In genomic region chr13:99837772-99838425, GRCm38 (mm10) we compare ENCODE assay signal across 8 mouse cellular contexts.
DNase-seq lines count a peak whose midpoint lies in the region; ATAC-seq lines count a peak whose summit lies in the region.

No protein-coding gene starts in this region.

- no peak overlapping the region for H3K9ac ChIP-seq in midbrain, embryonic 15.5 days

- H3K36me3 ChIP-seq in midbrain, embryonic 15.5 days (replicated peaks), result no peaks in the 10 kb centered on the region

- H3K9me3 ChIP-seq in midbrain, embryonic 15.5 days, result no peaks in the 10 kb centered on the region

- WGBS in midbrain, embryonic 15.5 days, result 25% methylated on average over 11 of the region's 11 CpGs

- peak; percentile 93 for ATAC-seq in midbrain, embryonic 15.5 days (replicated peaks)

- peaks cover 32% of the 10 kb centered on the region for H3K4me1 ChIP-seq in midbrain, embryonic 15.5 days

- DNase-seq in urinary bladder, adult 18-20 months (ENCODE audit: low spot score in 2 of 2), result peak; percentile 35 to 39
- no peak for DNase-seq in urinary bladder, adult 2 months (ENCODE audit: low spot score)
- peak; percentile 74 for DNase-seq in embryo, embryonic 11.5 days (ENCODE audit: low read depth, low spot score)
- peak; percentile 93 for DNase-seq in heart, adult 11 months
- peak; percentile 73 for DNase-seq in kidney, adult 18-20 months
- DNase-seq in left cerebral cortex, postnatal 4 days, result peak; percentile 84
- peak; percentile 78 for DNase-seq in telencephalon, adult 2 months (ENCODE audit: low read depth, low spot score)

- H3K27me3 ChIP-seq in midbrain, embryonic 15.5 days (replicated peaks), result no peaks in the 10 kb centered on the region

- peak overlapping the region; percentile 29; the same call in 1 of the 2 replicates for H3K4me2 ChIP-seq in midbrain, embryonic 15.5 days

- intact Hi-C loops in left cerebral cortex, postnatal 4 days (cut with DNase I), result loop anchor here (5.0 kb wide), 3 partner anchors 326 to 471 kb away; no protein-coding TSS in a partner anchor

- H3K27ac ChIP-seq in midbrain, embryonic 15.5 days, result peak overlapping the region; percentile 67

- H3K4me3 ChIP-seq in midbrain, embryonic 15.5 days, result no peak overlapping the region
